Mouse (Mus musculus) left cerebral cortex, postnatal 4 days (tissue): ENCODE results near the gene Sv2c. TPM values are rescaled to one million over a fixed set of nuclear protein-coding genes. Genes with fewer than 3 reads are reported as not detected.
A peak's percentile ranks its signal among the peaks of the same experiment; 100 is the strongest.
"Not testable (repeated sequence)": the region's sequence is repeated elsewhere in the genome, so short reads cannot be mapped to it uniquely, and the experiment has no call there.

Experiments
- DNase-seq: peaks from one replicate; pipeline ENCODE4 v3.0.0-alpha.2; 2022
- intact Hi-C: fragments of 180-260 bp; cut with DNase I; formaldehyde crosslinking; loops from one replicate; pipeline ENCODE4 v1.15.1; 2025
- total RNA-seq, 2 experiments: library from RNA; stranded (reverse); gene quantifications; 2 replicates each; pipeline ENCODE4 v1.2.3; 2021

Sv2c gene
- 10 to 100 TPM; 13.2 to 18.5 TPM for total RNA-seq

GRCm38 (mm10) chr13:96132401-96132816 is at the start of gene Sv2c:
Sv2c (minus strand) TSS chr13:96132577.
- peak; percentile 68 for DNase-seq
- intact Hi-C loops, result loop anchor here (10.0 kb wide), 2 partner anchors 192 to 242 kb away; no protein-coding TSS in a partner anchor

GRCm38 (mm10) chr13:96180671-96181161 is 48.3 kb upstream of the Sv2c start:
- intact Hi-C loops, result no loop called here
- peak; percentile 9 for DNase-seq

- DNase-seq, result peak; percentile 95
- intact Hi-C loops, result no loop called here
Measured at GRCm38 (mm10) chr13:96175591-96176212, 43.3 kb upstream of the Sv2c start.

- intact Hi-C loops, result no loop called here
- DNase-seq, result no peak
Measured at GRCm38 (mm10) chr13:96173686-96174085, 41.3 kb upstream of the Sv2c start.

- DNase-seq, result no peak
- intact Hi-C loops, result no loop called here
Measured at GRCm38 (mm10) chr13:96172290-96172689, 39.9 kb upstream of the Sv2c start.

- intact Hi-C loops, result no loop called here
Measured at GRCm38 (mm10) chr13:96168991-96169665, 36.8 kb upstream of the Sv2c start.

GRCm38 (mm10) chr13:96166593-96166992 is 34.2 kb upstream of the Sv2c start:
- intact Hi-C loops, result no loop called here
- no peak for DNase-seq

More at GRCm38 (mm10) chr13:96168991-96169665, 36.8 kb upstream of the Sv2c start:
- DNase-seq, result no peak

GRCm38 (mm10) chr13:96133363-96134100 is 1.2 kb upstream of the Sv2c start:
- intact Hi-C loops, result loop anchor here (10.0 kb wide), 2 partner anchors 191 to 241 kb away; no protein-coding TSS in a partner anchor
- peak; percentile 4 for DNase-seq

GRCm38 (mm10) chr13:96132833-96133232 is 456 bp upstream of the Sv2c start:
- no peak for DNase-seq
- intact Hi-C loops, result loop anchor here (10.0 kb wide), 2 partner anchors 192 to 242 kb away; no protein-coding TSS in a partner anchor

GRCm38 (mm10) chr13:96131911-96132310 is 466 bp downstream of the Sv2c start:
- DNase-seq, result peak; percentile 1
- intact Hi-C loops, result loop anchor here (10.0 kb wide), 2 partner anchors 193 to 243 kb away; no protein-coding TSS in a partner anchor

- DNase-seq, result peak; percentile 73
- intact Hi-C loops, result loop anchor here (10.0 kb wide), 2 partner anchors 194 to 244 kb away; no protein-coding TSS in a partner anchor
Measured at GRCm38 (mm10) chr13:96131050-96131449, 1.3 kb downstream of the Sv2c start.

- no peak for DNase-seq
- intact Hi-C loops, result no loop called here
Measured at GRCm38 (mm10) chr13:96129081-96129480, 3.3 kb downstream of the Sv2c start.

GRCm38 (mm10) chr13:96126669-96127068 is 5.7 kb downstream of the Sv2c start:
- DNase-seq, result no peak
- intact Hi-C loops, result no loop called here

- no peak for DNase-seq
Measured at GRCm38 (mm10) chr13:96125011-96125410, 7.4 kb downstream of the Sv2c start.

GRCm38 (mm10) chr13:96112711-96113110 is 19.7 kb downstream of the Sv2c start:
- no peak for DNase-seq
- intact Hi-C loops, result no loop called here

More at GRCm38 (mm10) chr13:96125011-96125410, 7.4 kb downstream of the Sv2c start:
- intact Hi-C loops, result no loop called here

- DNase-seq, result no peak
- intact Hi-C loops, result no loop called here
Measured at GRCm38 (mm10) chr13:96110767-96111166, 21.6 kb downstream of the Sv2c start.

GRCm38 (mm10) chr13:96106367-96106766 is 26.0 kb downstream of the Sv2c start:
- intact Hi-C loops, result no loop called here
- DNase-seq, result no peak

GRCm38 (mm10) chr13:96090929-96091328 is 41.4 kb downstream of the Sv2c start:
- intact Hi-C loops, result no loop called here
- DNase-seq, result no peak

GRCm38 (mm10) chr13:96085581-96086302 is 46.6 kb downstream of the Sv2c start:
- DNase-seq, result no peak

GRCm38 (mm10) chr13:96081754-96082153 is 50.6 kb downstream of the Sv2c start, which contains the start of gene Gm17190:
Gm17190 (plus strand) TSS chr13:96082054.
- DNase-seq, intact Hi-C loops: not testable (repeated sequence)

More at GRCm38 (mm10) chr13:96085581-96086302, 46.6 kb downstream of the Sv2c start:
- intact Hi-C loops, result no loop called here
